Mouse (Mus musculus): ENCODE data around the gene Tuba3b. TPM values are rescaled to one million over a fixed set of nuclear protein-coding genes. Genes with fewer than 3 reads are reported as not detected.
A peak's percentile ranks its signal among the peaks of the same experiment; 100 is the strongest.

Gene Tuba3b
- not detected in 2 replicates for polyA plus RNA-seq (2015; fragmentation: Nextera tagmentation; extraction: Ambion mirVana)

DNA sequence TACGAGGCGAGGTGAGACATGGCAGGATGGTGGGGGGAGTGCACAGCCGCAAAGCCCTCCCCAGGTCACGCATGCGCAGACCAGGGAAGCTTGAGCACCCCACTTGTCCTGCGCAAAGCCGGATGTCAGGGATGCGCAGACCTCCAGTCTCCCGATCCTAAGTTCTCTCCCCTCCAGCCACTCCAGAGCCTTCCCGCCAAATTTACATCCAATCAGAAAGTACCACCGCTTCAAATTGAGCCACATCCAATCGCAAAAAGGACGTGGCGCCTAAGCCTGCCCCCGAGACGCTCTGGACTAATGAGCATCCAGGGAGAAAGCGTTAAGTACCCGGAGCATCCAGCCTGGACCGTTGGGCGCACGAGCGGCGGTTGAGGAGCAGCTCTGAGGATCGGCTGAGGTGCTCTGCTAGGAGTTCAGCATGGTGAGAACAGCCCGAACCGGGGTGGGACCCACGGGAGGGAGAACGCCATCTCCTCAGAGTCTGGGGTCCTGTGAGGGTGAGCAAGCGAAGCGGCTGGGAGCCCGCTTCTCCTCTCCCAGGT, at the start of gene Tuba3b:
Gene Tuba3b, plus strand, starts transcription at position 92 of the 545 bp plus-strand sequence.
- no peak within 1 kb of the TSS for H3K9ac ChIP-seq
- H3K4me3 ChIP-seq = no peak within 1 kb of the TSS
- H3K27me3 ChIP-seq = no peaks in the 10 kb centered on the region
- H3K4me2 ChIP-seq = no peak within 1 kb of the TSS
- WGBS = 96% methylated on average over 31 of the region's 31 CpGs
- H3K9me3 ChIP-seq = no peaks in the 10 kb centered on the region
- H3K36me3 ChIP-seq = no peaks in the 10 kb centered on the region
- H3K4me1 ChIP-seq = peaks cover 4% of the 10 kb centered on the region; the same call in 1 of the 2 replicates
- no peak within 1 kb of the TSS for H3K27ac ChIP-seq
- ATAC-seq (ENCODE audit: borderline replicate concordance, extremely low read depth, low FRiP score, low TSS enrichment) = no peak

DNA sequence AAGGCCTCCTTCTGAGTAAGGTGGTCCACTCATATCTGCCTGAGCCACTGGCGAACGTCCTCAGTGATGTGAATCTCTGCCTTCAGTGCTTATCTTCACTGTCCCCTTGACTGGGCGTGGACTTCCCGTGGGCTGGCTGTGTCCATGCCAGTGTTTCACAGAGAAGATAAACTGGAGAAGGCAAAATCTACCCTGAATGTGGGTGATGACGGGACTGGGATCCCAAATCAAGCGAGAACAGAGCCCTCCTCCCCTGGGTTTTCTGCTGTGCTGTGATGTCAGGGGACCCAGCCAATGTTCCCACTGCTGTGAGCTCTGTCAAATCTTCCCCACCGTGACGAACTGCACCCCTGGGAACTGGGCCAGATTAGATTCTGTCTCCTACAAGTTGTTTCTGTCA, 48.3 kb upstream of the Tuba3b start:
- 44% methylated on average over 8 of the region's 8 CpGs for WGBS
- peak; percentile 62; the same call in 1 of the 2 replicates for ATAC-seq (ENCODE audit: borderline replicate concordance, extremely low read depth, low FRiP score, low TSS enrichment)
- no peaks in the 10 kb centered on the region for H3K27me3 ChIP-seq
- no peaks in the 10 kb centered on the region for H3K9me3 ChIP-seq
- H3K4me1 ChIP-seq = peaks cover 17% of the 10 kb centered on the region; the same call in 1 of the 2 replicates
- no peak overlapping the region for H3K9ac ChIP-seq
- H3K36me3 ChIP-seq = no peaks in the 10 kb centered on the region
- H3K27ac ChIP-seq = no peak overlapping the region
- no peak overlapping the region for H3K4me2 ChIP-seq
- no peak overlapping the region for H3K4me3 ChIP-seq

DNA sequence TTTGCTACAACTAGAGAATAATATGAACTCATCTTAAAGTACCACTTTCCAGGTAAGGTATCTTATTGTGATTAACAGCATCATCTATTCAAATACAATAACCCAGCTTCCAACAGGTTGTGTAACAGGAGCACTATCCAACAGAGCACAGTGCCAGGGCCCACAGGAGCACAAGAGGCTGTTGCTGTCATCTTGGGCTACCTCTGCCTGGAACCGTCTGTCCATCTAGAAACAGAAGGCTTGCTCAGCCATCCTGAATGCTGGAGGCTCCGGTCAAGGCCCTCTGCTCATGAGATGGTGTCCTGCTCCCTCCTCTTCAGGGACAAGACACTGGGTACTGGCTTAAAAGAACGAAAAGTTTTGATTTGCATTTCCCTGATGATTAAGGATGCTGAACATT, 47.7 kb upstream of the Tuba3b start:
- no peak for ATAC-seq (ENCODE audit: borderline replicate concordance, extremely low read depth, low FRiP score, low TSS enrichment)
- no peaks in the 10 kb centered on the region for H3K9me3 ChIP-seq
- no peak overlapping the region for H3K4me2 ChIP-seq
- H3K27me3 ChIP-seq = no peaks in the 10 kb centered on the region
- no peaks in the 10 kb centered on the region for H3K36me3 ChIP-seq
- 81% methylated on average over 3 of the region's 3 CpGs for WGBS
- peaks cover 17% of the 10 kb centered on the region; the same call in 1 of the 2 replicates for H3K4me1 ChIP-seq
- no peak overlapping the region for H3K9ac ChIP-seq
- no peak overlapping the region for H3K4me3 ChIP-seq
- no peak overlapping the region for H3K27ac ChIP-seq

DNA sequence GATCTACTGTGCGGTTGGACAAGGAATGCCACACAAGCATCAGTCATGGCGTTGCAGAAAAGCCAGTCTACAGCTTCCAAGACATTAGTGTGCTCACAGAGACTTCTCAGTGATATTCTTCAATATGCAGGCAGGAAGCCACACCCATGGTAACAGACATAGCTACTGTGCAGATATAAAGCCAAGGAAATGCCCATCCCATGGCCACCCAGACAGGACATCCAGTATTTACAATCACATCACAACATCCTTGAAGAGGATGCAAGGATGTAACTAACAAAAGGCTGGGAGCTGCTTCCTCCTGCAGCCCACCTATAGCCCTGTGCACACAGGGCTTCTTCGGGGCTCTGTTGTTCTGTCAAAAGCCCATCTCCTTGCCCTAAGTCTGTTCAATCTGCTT, 46.9 kb upstream of the Tuba3b start:
- 78% methylated on average over 3 of the region's 3 CpGs for WGBS
- Histone ChIP-seq H3K4me3 (no peak overlapping the region), H3K4me1 (peaks cover 19% of the 10 kb centered on the region), H3K9me3 (no peaks in the 10 kb centered on the region), H3K27ac (peak overlapping the region; percentile 15; the same call in 1 of the 2 replicates), H3K4me2 (no peak overlapping the region), H3K9ac (no peak overlapping the region), H3K36me3 (no peaks in the 10 kb centered on the region), H3K27me3 (no peaks in the 10 kb centered on the region)
- no peak; the same call in 1 of the 2 replicates for ATAC-seq (ENCODE audit: borderline replicate concordance, extremely low read depth, low FRiP score, low TSS enrichment)

DNA sequence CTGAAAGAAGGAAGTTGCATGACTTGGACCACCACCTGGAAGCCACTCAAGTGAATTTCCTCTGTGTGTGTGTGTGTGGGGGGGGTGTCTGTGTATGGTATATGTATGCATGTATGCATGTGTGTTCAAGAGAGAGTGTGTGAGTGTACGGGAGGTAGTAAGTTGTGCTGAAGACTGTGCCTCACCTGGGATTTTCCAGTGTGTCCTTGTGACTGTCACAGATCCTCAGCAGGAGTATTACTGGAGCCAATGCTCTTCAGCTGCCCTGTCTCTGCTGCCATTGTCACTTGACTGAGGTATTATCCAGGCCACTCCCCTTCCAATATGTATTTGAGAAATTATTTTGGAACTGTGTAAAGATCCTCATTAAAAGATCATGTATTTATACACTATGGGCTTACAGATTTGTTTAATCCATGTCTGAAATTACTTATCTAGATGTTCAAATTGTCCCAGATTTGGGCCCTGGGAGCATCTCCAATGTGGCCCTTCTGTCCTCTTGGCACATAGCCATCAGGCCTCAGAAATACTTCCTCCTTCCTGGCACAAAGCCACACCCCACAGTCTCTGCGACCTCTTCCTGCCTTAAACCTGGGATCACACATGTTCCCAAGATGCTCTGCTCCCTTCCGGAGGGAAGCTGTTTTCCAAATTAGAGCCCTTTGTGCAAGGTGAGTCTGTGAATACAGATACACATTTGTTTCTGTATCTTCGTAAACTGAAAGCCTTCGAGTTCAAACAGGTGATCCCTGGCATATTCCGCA, 42.1 kb upstream of the Tuba3b start:
- H3K4me3 ChIP-seq = no peak overlapping the region
- no peak for ATAC-seq (ENCODE audit: borderline replicate concordance, extremely low read depth, low FRiP score, low TSS enrichment)
- H3K4me2 ChIP-seq = no peak overlapping the region
- no peaks in the 10 kb centered on the region for H3K36me3 ChIP-seq
- no peak overlapping the region for H3K9ac ChIP-seq
- 73% methylated on average over 6 of the region's 6 CpGs for WGBS
- peaks cover 24% of the 10 kb centered on the region for H3K4me1 ChIP-seq
- no peak overlapping the region for H3K27ac ChIP-seq
- H3K9me3 ChIP-seq = no peaks in the 10 kb centered on the region
- no peaks in the 10 kb centered on the region for H3K27me3 ChIP-seq

DNA sequence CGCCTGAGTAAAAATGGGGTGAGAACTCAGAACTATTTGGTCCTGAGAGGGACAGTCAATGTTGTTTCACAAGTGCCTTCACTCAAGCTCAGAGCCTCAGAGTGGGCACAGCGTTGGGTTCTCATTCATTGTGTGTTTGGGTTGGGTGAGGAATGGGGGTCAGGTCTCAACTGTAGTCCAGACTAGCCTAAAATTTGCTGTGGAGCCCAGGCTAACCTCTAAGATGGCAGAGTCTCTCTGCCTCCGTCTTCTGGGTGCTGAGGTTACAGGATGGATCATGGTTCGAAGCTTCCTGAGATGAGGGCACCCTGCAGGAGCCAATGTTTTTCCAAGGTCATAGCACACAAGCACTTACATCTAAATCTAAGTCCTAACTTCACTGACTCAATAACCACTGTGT, 38.8 kb upstream of the Tuba3b start:
- ATAC-seq (ENCODE audit: borderline replicate concordance, extremely low read depth, low FRiP score, low TSS enrichment) = no peak
- Histone ChIP-seq H3K27me3 (no peaks in the 10 kb centered on the region), H3K27ac (no peak overlapping the region), H3K4me2 (no peak overlapping the region), H3K4me1 (peaks cover 27% of the 10 kb centered on the region), H3K9me3 (no peaks in the 10 kb centered on the region), H3K36me3 (no peaks in the 10 kb centered on the region), H3K9ac (no peak overlapping the region), H3K4me3 (no peak overlapping the region)
- 83% methylated on average over 4 of the region's 4 CpGs for WGBS

DNA sequence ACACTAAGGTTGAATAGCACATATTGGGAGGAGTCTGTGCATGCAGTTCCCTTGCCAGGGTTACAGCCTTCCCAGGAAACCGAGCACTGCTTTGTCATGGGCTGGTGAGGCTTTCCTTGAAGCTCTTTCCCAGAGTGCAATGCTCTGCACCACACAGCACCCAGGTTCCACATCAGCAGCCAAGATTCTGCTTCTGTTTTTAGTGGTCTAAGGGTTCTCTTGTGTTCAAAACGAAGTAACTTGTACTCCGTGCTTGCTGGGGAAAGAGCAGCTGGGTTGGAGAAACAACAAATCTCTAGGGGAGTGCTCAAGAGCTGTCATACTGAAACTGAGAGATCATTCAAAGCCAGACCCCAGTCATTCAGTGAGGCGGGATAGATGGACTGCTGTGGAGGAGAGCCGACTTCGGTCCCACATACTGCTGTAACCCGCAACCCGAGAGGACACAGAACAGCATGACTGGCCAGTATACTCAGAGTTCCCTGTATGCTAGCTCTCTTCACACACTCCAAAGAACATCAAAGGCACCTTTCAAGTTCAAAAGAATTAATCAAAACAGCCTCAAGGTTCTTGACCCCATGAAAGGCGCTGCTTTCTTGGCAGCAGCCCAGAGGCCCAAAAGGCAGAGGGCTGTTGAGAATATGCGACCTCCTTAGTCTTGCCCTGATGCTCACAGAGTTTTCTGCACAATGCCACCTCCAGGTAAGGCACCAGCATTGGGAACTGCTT, 36.9 kb upstream of the Tuba3b start:
- no peaks in the 10 kb centered on the region for H3K9me3 ChIP-seq
- ATAC-seq (ENCODE audit: borderline replicate concordance, extremely low read depth, low FRiP score, low TSS enrichment) = peak; percentile 70; the same call in 1 of the 2 replicates
- WGBS = 10% methylated on average over 10 of the region's 10 CpGs
- H3K9ac ChIP-seq = no peak overlapping the region
- H3K4me1 ChIP-seq = peaks cover 25% of the 10 kb centered on the region
- peak overlapping the region; percentile 22 for H3K27ac ChIP-seq
- peak overlapping the region; percentile 2; the same call in 1 of the 2 replicates for H3K4me2 ChIP-seq
- H3K27me3 ChIP-seq = no peaks in the 10 kb centered on the region
- no peak overlapping the region for H3K4me3 ChIP-seq
- H3K36me3 ChIP-seq = no peaks in the 10 kb centered on the region

DNA sequence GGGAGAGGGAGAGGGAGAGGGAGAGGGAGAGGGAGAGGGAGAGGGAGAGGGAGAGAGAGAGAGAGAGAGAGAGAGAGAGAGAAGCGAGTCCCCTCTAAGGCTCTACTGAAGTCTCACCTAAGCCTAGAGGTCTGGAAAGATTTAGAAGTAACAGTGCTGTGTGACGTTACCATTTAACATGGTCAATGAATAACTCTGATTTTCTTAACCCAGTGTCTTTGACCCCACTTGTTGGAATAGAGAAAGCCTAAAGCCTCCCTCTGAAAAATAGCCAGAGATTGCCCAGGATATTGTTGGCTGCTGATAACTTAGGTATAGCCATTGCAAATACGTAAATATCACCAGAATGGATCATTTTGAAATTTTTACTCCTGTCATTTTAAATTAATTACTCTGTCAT, 35.8 kb upstream of the Tuba3b start:
- Histone ChIP-seq H3K4me1 (peaks cover 22% of the 10 kb centered on the region), H3K4me3 (no peak overlapping the region), H3K4me2 (no peak overlapping the region), H3K27me3 (no peaks in the 10 kb centered on the region), H3K9me3 (no peaks in the 10 kb centered on the region), H3K27ac (no peak overlapping the region), H3K9ac (no peak overlapping the region), H3K36me3 (no peaks in the 10 kb centered on the region)
- whole genome bisulfite sequencing = 81% methylated on average over 3 of the region's 3 CpGs
- no peak for ATAC-seq (ENCODE audit: borderline replicate concordance, extremely low read depth, low FRiP score, low TSS enrichment)

DNA sequence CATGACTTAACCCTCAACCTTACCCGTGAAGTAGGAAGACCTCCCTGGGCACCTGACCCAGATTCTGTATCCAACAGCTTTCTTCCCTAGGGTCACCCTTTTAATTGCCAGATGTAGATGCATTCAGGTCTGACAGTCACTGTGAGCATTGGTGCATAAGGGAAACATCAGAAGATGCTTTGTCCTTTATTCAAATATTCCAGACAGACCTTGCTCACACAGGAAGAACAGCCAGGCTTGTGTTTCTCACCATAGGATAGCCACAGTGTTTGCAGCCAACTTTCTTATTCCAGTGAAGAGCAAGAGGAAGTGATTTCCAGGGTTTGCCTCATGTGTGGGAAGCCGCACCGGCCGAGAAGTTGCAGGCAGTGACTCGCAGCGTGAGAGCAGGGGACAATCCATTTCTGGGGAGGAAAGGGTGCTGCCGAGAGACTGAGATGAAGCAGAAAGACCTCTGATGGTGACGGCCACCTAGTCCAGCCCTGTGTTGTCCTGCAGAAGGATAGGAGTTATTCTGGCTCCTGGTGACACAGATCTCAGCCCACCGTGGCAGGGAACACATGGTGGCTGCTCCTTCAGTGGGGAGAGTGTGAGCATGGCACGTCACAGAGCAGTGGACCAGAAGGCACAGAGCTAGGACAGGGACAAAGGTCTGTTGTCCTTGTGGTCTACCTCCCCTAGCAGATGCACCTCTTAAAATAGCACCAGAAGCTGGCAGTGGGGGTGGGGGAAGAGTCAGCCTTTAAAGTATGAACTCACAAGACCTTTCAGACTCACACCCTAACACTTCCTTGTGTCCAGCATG, 34.0 kb upstream of the Tuba3b start:
- Histone ChIP-seq H3K36me3 (no peaks in the 10 kb centered on the region), H3K27ac (no peak overlapping the region), H3K4me1 (peaks cover 22% of the 10 kb centered on the region), H3K4me3 (no peak overlapping the region), H3K4me2 (no peak overlapping the region), H3K27me3 (no peaks in the 10 kb centered on the region), H3K9ac (no peak overlapping the region), H3K9me3 (no peaks in the 10 kb centered on the region)
- ATAC-seq (ENCODE audit: borderline replicate concordance, extremely low read depth, low FRiP score, low TSS enrichment) = no peak
- 53% methylated on average over 10 of the region's 10 CpGs for WGBS

DNA sequence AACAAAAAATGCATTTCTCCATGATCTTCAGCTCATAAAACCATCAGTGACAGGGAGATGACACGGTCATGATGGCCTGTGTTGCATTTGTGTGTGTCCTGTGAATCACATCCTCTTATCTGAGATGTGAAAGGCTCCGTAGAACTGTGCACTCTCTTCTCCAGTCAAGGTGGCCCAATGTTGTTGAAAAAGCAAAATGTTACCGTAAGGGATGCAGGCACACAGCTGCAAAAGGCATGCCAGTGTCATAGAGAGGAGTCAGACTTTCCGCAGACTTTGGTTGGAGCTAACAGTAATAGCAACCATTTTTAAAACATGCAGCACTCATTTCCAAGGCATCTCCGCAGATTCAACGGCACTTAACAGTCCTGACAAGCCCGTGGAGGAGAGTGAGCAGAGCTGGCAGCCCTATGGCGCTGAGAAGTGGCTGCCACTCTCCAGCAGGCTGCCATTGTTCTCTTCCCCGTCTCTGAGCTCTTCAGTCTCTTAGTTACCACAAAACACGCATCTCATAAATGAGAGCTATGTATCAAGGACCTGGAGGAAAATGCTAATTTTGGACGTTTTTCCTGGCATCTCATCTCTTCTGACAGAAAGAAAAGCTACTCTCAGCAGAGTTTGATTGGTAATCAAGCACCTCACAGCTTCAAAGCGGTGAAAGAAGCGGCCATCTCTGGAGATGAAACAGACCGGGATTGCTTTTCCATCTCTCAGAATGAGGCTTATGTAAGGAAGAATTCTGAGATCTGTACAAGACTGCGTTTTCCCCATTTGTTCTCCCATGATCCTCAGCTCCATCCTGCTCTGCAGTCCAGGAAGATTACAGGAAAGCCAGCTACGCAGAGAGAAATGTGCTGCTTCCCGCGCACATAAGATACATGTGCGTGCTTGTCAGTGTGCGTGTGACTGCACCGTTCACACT, 30.2 kb upstream of the Tuba3b start:
- Histone ChIP-seq H3K4me3 (no peak overlapping the region), H3K36me3 (no peaks in the 10 kb centered on the region), H3K4me2 (no peak overlapping the region), H3K9ac (no peak overlapping the region), H3K4me1 (no peaks in the 10 kb centered on the region), H3K9me3 (no peaks in the 10 kb centered on the region), H3K27ac (no peak overlapping the region), H3K27me3 (no peaks in the 10 kb centered on the region)
- WGBS = 67% methylated on average over 21 of the region's 21 CpGs
- no peak for ATAC-seq (ENCODE audit: borderline replicate concordance, extremely low read depth, low FRiP score, low TSS enrichment)

All from lung, embryonic 15.5 days (tissue).